Mouse (Mus musculus) midbrain, embryonic 15.5 days (tissue): ENCODE data around the gene Adam15. TPM values are rescaled to one million over a fixed set of nuclear protein-coding genes. Genes with fewer than 3 reads are reported as not detected.
A peak's percentile ranks its signal among the peaks of the same experiment; 100 is the strongest.

Source experiments
- ATAC-seq: fragments of 200-750 bp; cut with Nextera tagmentation; replicated peaks from 2 replicates; pipeline ENCODE4 v1.8.0; 2017; ENCODE audit warnings: moderate TSS enrichment
- H3K27ac ChIP-seq: fragments of 300-500 bp; sonication (generic); 2 replicates; pipeline ENCODE4 v1.5.1; 2015; ENCODE audit warnings: mild to moderate bottlenecking, inconsistent platforms
- H3K27me3 ChIP-seq: fragments of 300-500 bp; sonication (generic); replicated peaks from 2 replicates; pipeline ENCODE4 v1.6.1; 2015; ENCODE audit warnings: inconsistent platforms
- H3K36me3 ChIP-seq: fragments of 300-500 bp; sonication (generic); replicated peaks from 2 replicates; pipeline ENCODE4 v1.6.1; 2015; ENCODE audit warnings: inconsistent platforms
- H3K4me1 ChIP-seq: fragments of 300-500 bp; sonication (generic); 2 replicates; pipeline ENCODE4 v1.6.1; 2015; ENCODE audit warnings: inconsistent platforms
- H3K4me2 ChIP-seq: fragments of 300-500 bp; sonication (generic); 2 replicates; pipeline ENCODE4 v1.6.1; 2015; ENCODE audit warnings: inconsistent platforms, mild to moderate bottlenecking, moderate library complexity
- H3K4me3 ChIP-seq: fragments of 300-500 bp; sonication (generic); 2 replicates; pipeline ENCODE4 v1.5.1; 2015; ENCODE audit warnings: mild to moderate bottlenecking, inconsistent platforms
- H3K9ac ChIP-seq: fragments of 300-500 bp; sonication (generic); 2 replicates; pipeline ENCODE4 v1.6.1; 2015; ENCODE audit warnings: mild to moderate bottlenecking, inconsistent platforms
- H3K9me3 ChIP-seq: fragments of 300-500 bp; sonication (generic); 2 replicates; pipeline ENCODE4 v1.6.1; 2016; ENCODE audit warnings: inconsistent platforms
- WGBS: fragments of 180-500 bp; shearing (Covaris S2); methylation state at CpG from one replicate; pipeline ENCODE4 v1.1.7; 2015; ENCODE audit warnings: mixed read lengths; 5-methylcytosine and 5-hydroxymethylcytosine counted together
- polyA plus RNA-seq: library from polyadenylated mRNA; unstranded; fragments of >200 nt; fragmentation: Nextera tagmentation; extraction: Ambion mirVana; gene quantifications from 2 replicates; pipeline ENCODE4 v1.2.1, GENCODE M21; 2015

The Adam15 gene
- 59.5 and 62.2 TPM in 2 replicates for polyA plus RNA-seq

DNA sequence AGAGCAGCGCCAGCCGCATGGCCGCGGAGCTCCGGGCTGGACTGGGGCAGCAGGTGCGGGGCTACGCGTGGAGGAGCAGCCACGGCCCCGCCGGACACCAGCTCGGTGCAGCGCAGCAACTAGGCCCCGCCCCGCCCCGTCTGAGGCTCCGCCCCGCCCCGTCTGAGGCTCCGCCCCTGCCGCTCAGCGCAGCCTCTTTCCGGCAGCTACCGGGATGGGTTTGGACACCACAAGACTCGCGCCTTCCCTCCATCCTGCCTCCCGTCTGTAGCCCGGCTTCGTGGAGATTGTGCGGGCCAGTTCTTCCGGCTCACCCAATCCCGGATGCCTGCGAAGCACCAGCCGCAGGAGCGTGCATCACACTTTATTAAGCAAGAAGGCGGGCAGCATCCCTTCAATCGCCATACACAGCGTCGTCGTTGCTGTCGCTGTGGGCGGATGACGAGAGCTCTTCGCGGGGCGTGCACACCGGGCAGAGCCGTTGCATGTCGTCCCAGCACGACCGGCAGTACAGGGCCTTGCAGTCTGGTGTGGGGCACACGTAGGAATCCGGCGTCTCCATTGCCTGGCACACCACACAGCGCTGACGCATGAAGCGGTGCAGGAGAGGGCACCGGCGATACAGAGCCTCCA lies at the start of gene Adam15:
Gene Adam15, minus strand, starts transcription at position 128 of the 633 bp plus-strand sequence.
- Histone ChIP-seq H3K27ac (peak within 1 kb of the TSS; percentile 89), H3K4me3 (peak within 1 kb of the TSS; percentile 54), H3K4me2 (peak within 1 kb of the TSS; percentile 86), H3K27me3 (peaks cover 8% of the 10 kb centered on the region; the same call in 1 of the 2 replicates), H3K36me3 (no peaks in the 10 kb centered on the region), H3K4me1 (peaks cover 20% of the 10 kb centered on the region), H3K9me3 (no peaks in the 10 kb centered on the region), H3K9ac (peak within 1 kb of the TSS; percentile 68)
- WGBS = 0% methylated on average over 59 of the region's 59 CpGs
- peak; percentile 93 for ATAC-seq

DNA sequence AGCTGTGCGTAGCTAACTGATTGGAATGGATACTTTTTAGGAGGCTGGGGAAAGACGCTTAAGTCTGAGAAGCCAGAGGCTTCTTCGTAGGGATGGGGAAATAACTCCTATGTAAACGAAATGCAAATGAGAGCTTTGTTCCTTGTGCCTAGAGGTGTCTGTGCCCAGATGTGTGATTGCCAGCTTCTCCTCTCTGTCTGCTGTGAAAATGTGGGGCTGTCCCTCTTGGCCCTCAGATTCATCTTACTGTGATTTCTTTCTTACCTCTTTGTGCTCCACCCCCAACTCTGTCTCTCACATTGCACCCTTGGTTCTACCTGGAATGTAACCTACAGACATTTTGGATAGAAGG lies 46.8 kb upstream of the Adam15 start:
- no peak for ATAC-seq
- H3K9ac ChIP-seq = peak overlapping the region; percentile 34
- H3K4me1 ChIP-seq = peaks cover 53% of the 10 kb centered on the region
- peak overlapping the region; percentile 100 for H3K4me2 ChIP-seq
- no peaks in the 10 kb centered on the region for H3K36me3 ChIP-seq
- no peaks in the 10 kb centered on the region for H3K9me3 ChIP-seq
- H3K4me3 ChIP-seq = peak overlapping the region; percentile 41
- H3K27ac ChIP-seq = no peak overlapping the region
- H3K27me3 ChIP-seq = peaks cover 24% of the 10 kb centered on the region
- WGBS = 2% methylated on average over 4 of the region's 4 CpGs

DNA sequence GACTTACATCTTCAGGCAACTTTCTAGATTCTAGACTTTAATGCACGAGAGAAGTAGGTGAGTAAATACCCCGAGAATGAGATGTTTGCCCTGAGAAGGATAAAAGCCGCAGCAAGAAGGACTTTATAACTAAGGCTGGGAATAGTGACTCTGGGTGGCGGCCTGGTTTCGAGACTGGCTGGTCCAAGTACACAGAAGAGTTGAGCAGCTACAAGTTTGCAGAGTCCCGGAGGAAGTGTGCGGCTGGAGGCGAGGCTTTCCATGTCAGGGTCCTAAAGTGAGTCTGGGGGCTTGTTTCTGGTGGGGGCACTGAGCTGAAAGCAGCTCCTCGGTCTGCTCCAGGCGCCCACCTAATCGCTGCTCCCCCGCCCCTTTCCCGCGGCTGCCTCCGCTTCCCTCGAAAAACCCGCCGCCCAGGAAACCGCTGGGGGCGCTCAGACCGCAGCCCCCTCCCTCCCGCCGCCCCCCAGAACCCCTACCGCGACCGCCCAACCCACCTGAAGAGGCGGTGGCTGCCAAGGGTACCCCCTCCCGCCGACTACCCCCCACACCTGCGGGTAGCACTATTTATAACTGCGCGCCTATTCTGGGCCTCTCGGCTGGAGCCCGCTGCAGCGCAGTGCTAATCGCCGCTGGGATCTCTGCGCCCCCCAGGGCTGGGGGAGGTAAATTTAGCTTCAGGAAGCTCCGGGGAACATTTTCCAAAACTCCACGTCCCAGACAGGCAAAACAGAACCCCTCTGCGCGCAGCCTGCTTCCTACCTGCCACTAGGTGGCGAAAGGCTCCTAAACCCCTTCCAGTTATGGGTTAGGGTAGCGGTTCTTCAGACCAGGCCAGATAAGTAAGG lies 46.2 kb upstream of the Adam15 start:
- peak overlapping the region; percentile 100 for H3K4me2 ChIP-seq
- H3K27ac ChIP-seq = no peak overlapping the region
- no peaks in the 10 kb centered on the region for H3K9me3 ChIP-seq
- no peak for ATAC-seq
- peak overlapping the region; percentile 34 for H3K9ac ChIP-seq
- peak overlapping the region; percentile 41 for H3K4me3 ChIP-seq
- H3K4me1 ChIP-seq = peaks cover 59% of the 10 kb centered on the region
- WGBS = under 1% methylated on average over 44 of the region's 44 CpGs
- H3K36me3 ChIP-seq = no peaks in the 10 kb centered on the region
- H3K27me3 ChIP-seq = peaks cover 24% of the 10 kb centered on the region

DNA sequence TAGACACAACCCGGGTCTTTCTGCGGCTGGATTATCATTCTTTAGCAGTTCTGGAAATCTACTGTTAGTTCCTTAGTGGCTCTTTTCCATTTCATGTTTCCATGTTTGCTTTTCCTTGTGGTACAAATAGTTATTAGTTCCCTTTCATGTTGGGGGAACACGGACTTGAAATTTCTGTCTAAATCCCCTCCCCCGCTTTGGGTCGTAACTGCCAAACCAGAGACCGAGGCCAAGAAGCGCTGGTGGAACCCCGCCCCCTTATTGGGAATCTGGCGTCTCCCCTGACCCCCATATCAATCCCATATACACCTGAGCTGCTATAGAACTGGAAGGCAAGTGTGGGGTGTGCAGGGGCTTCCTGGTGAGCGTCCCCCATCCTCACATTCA lies 45.6 kb upstream of the Adam15 start:
- peak overlapping the region; percentile 100 for H3K4me2 ChIP-seq
- H3K9me3 ChIP-seq = no peaks in the 10 kb centered on the region
- peak overlapping the region; percentile 46; the same call in 1 of the 2 replicates for H3K4me3 ChIP-seq
- ATAC-seq = no peak
- WGBS = 5% methylated on average over 10 of the region's 10 CpGs
- H3K27me3 ChIP-seq = peaks cover 24% of the 10 kb centered on the region
- peaks cover 65% of the 10 kb centered on the region for H3K4me1 ChIP-seq
- H3K9ac ChIP-seq = no peak overlapping the region
- no peak overlapping the region for H3K27ac ChIP-seq
- no peaks in the 10 kb centered on the region for H3K36me3 ChIP-seq

DNA sequence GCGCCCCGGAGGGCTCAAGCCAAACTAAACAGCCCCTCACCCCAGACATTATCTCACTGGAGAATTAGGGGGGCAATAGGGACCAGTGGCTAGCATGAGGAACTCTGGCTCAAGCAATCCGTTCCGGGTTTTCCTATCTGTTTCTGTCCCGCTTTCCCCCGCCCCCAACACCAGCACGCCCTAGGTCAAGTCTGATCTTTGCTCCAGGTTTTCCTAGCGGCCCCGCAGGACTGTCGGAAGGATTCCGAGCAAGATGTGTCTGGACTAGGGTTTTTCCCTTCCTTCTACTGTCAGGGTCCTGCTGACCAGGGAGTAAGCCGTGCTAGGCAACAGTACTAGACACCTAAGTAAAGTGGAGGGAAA lies 45.1 kb upstream of the Adam15 start:
- H3K9ac ChIP-seq = no peak overlapping the region
- H3K27me3 ChIP-seq = peaks cover 24% of the 10 kb centered on the region
- peak overlapping the region; percentile 100 for H3K4me2 ChIP-seq
- H3K36me3 ChIP-seq = no peaks in the 10 kb centered on the region
- peak overlapping the region; percentile 46 for H3K4me3 ChIP-seq
- H3K27ac ChIP-seq = no peak overlapping the region
- no peak for ATAC-seq
- WGBS = under 1% methylated on average over 12 of the region's 12 CpGs
- H3K9me3 ChIP-seq = no peaks in the 10 kb centered on the region
- H3K4me1 ChIP-seq = peaks cover 67% of the 10 kb centered on the region

DNA sequence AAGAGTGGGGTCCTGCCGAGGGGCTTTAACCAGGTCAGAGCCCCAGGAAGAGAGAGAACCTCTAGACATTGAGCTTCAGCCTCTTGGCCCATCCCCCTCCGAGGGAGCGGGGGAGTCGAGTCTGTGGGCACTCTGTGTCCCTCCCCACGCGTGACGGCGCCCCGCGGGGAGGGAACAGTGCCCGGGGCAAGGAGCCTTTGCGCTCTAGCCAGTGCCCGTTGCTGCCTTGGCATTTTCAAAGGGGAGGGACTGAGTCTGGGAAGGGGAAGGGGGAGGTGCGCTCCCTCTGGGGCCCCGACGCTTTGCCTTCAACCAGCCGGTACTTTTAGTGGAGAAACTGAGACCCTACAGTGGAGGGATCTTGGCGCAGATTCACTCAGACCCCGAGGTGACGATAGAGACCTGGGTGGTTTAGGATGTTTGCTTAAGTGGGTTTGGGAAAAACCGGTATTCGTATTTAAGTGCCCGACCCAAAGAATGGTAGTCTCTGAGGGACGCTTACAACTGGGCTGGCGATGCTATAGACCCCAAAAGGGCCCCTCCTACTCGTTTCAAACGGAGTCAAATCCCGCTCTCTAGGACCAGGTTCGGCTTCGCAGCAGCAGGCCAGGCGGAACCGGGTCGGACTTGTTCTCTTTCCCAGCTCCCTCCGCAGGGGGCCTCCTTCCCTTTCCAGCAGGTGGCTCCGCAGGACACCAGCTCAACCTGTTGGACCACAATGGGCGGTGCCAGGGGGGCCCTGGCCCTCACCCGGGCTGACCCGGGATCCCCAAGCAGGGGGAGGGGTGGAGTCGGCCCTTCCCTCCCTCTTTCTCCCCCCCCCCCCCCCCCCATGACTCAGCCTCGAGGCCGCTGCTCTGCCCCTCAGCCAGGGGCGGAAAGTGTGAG lies 44.5 kb upstream of the Adam15 start, which contains the start of gene Zbtb7b:
Gene Zbtb7b, minus strand, starts transcription at position 771 of the 888 bp plus-strand sequence.
- no peaks in the 10 kb centered on the region for H3K36me3 ChIP-seq
- H3K4me1 ChIP-seq = peaks cover 67% of the 10 kb centered on the region
- peak within 1 kb of the TSS; percentile 46 for H3K4me3 ChIP-seq
- under 1% methylated on average over 37 of the region's 42 CpGs for WGBS
- no peaks in the 10 kb centered on the region for H3K9me3 ChIP-seq
- peak; percentile 32 for ATAC-seq
- peak within 1 kb of the TSS; percentile 100 for H3K4me2 ChIP-seq
- peak within 1 kb of the TSS; percentile 40 for H3K27ac ChIP-seq
- H3K9ac ChIP-seq = peak within 1 kb of the TSS; percentile 25
- H3K27me3 ChIP-seq = peaks cover 24% of the 10 kb centered on the region

DNA sequence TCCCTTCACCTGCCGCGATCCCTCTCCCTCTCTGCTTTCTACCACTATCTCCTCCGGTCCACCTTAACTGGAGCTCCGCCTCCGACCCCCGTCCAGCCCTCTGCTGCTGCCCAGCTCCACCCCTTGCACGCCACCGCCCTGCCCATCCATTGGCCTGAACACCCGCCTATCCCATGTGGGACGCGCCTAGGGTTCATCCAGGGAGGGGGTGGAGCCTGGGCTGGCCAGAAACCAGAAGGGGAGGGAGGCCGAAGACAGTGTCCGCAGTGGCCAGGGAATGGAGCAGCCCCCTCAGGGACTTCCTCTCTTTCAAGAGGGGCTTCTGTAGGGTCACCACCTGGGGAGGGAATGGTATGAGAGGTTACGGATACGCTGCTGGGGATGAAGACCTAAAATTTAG lies 43.8 kb upstream of the Adam15 start:
- Histone ChIP-seq H3K36me3 (no peaks in the 10 kb centered on the region), H3K9me3 (no peaks in the 10 kb centered on the region), H3K27me3 (peaks cover 24% of the 10 kb centered on the region), H3K27ac (peak overlapping the region; percentile 40), H3K4me1 (peaks cover 67% of the 10 kb centered on the region), H3K4me2 (peak overlapping the region; percentile 100), H3K4me3 (peak overlapping the region; percentile 46), H3K9ac (peak overlapping the region; percentile 25)
- ATAC-seq = peak; percentile 92
- under 1% methylated on average over 15 of the region's 15 CpGs for WGBS

DNA sequence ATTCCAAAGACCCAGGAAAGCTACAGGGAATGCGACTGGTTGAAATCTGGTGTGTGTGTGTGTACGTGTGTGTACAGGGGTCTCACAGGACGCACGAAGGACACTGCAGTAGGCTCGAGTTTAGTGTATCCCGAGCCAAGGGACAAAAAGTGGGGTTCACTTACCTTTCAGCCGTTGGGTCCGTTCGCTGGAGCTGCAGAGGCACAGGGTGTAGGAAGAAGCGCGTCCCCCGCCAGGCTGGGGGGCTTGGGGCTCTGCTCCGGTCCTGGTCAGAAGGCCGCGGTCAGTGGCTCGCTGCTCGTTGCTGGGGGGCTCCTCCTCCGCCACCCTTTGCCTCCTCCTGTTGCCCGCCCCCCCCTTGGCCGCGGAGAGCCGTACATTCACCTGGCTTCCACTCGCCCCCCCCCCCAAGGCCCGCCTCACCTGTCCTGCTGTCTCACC lies 43.1 kb upstream of the Adam15 start:
- ATAC-seq = no peak
- H3K27ac ChIP-seq = no peak overlapping the region
- H3K4me2 ChIP-seq = peak overlapping the region; percentile 100
- peaks cover 24% of the 10 kb centered on the region for H3K27me3 ChIP-seq
- no peaks in the 10 kb centered on the region for H3K9me3 ChIP-seq
- H3K9ac ChIP-seq = peak overlapping the region; percentile 51; the same call in 1 of the 2 replicates
- WGBS = 0% methylated on average over 20 of the region's 24 CpGs
- peaks cover 67% of the 10 kb centered on the region for H3K4me1 ChIP-seq
- H3K36me3 ChIP-seq = no peaks in the 10 kb centered on the region
- H3K4me3 ChIP-seq = peak overlapping the region; percentile 46

DNA sequence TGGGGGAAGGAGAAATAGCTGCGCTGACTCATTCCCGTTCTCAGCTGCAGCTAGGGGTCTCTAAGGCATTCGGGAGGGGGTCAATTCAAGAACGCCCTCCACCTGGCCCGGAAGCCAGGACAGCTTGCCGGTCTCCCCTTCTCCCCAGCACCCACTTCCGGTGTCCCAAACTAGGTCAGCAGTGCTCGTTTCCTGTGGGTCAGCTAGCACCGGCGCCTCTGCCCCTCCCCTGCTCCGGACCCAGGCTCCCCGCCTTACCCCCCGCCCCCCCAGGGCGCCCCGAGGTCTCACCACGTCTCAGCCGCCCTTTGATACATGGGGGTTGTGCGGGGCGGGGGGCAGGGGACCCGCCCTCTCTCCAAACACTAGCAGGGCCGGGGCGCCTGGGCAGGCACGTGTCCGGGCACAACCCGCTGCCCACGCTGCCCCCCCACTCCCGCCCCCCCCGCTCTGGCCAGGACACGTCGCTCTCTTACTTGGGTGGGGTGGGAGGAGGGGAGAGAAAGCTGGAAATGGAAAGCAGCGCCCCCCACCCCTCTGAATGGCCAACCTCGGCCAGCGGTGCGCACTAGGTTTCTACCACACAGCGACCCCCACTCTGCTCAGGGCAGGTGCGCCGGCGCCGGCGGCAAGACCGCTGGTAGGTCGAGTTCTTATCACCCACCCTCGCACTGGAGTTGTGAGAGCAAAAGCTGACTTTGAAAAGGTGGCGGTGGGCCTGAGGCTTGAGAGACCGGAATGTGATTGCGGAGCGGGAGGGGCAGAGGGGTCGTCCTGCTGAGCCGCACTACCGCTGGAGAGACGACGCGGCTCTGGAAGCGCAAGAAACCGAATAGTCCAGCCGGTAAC lies 42.1 kb upstream of the Adam15 start:
- no peaks in the 10 kb centered on the region for H3K9me3 ChIP-seq
- peaks cover 67% of the 10 kb centered on the region for H3K4me1 ChIP-seq
- H3K9ac ChIP-seq = peak overlapping the region; percentile 51
- peaks cover 24% of the 10 kb centered on the region for H3K27me3 ChIP-seq
- no peak overlapping the region for H3K27ac ChIP-seq
- no peaks in the 10 kb centered on the region for H3K36me3 ChIP-seq
- H3K4me2 ChIP-seq = peak overlapping the region; percentile 100
- ATAC-seq = no peak
- H3K4me3 ChIP-seq = peak overlapping the region; percentile 46
- under 1% methylated on average over 53 of the region's 56 CpGs for WGBS

DNA sequence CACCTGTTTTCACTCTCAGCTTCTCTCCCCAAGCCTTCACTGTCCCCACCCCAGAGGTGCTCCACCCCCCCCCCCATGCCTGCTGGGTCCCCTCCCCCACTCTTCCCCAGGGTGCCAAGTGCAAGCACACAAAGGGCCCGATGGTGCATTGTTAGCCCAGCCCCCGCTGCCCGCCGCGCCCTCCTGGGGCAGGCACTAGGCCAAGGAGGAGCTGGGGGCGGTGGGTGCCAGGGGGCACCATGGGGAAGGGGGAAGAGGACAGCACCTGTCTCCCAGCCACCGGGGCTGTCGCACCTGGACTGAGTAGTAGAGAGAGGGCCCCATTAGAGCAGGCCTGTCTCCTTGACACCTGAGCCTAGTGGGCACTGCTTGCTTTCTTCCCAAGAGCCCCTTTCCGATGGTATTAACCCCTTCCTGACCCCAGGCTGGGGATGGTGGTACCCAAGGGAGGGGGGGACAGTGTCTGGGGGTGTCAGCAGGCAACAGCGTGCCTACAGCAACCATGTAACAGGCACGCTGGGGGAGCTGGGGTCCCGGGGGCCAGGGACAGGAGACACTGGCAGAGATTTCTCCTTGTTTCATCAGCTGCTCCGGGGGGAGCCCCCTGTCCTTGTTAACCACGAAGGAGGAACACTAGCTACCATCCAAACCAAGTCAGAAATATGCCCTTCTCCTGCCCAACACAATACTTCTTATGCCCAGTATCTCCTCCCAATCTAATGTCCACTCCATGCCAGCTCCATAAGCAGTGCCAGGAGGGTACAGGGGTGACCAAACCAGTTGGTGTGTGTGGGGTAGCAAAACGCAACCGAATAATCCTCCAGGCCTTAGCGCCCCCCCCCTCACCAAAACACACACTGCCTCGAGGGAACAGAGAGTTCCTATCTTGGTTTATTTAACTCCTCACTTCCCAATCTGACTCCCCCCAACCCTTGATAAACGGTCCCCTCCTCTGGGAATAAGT lies 41.2 kb upstream of the Adam15 start:
- H3K27me3 ChIP-seq = peaks cover 17% of the 10 kb centered on the region
- H3K36me3 ChIP-seq = no peaks in the 10 kb centered on the region
- H3K4me1 ChIP-seq = peaks cover 57% of the 10 kb centered on the region
- no peaks in the 10 kb centered on the region for H3K9me3 ChIP-seq
- peak overlapping the region; percentile 51 for H3K9ac ChIP-seq
- WGBS = 10% methylated on average over 19 of the region's 19 CpGs
- ATAC-seq = no peak
- peak overlapping the region; percentile 46 for H3K4me3 ChIP-seq
- no peak overlapping the region for H3K27ac ChIP-seq
- H3K4me2 ChIP-seq = peak overlapping the region; percentile 100
